Mouse (Mus musculus) neural tube, embryonic 11.5 days (tissue): Measurements from ENCODE around the gene Bmper. TPM values are rescaled to one million over a fixed set of nuclear protein-coding genes. Genes with fewer than 3 reads are reported as not detected.

Experiments
- ATAC-seq: fragments of 200-750 bp; cut with Nextera tagmentation; 2 replicates; pipeline ENCODE4 v1.8.0; 2017; ENCODE audit warnings: moderate number of reproducible peaks, mild to moderate bottlenecking, moderate TSS enrichment, moderate library complexity; ENCODE audit not compliant: insufficient read depth, low FRiP score, low TSS enrichment
- DNase-seq: peaks from one replicate; pipeline ENCODE4 v3.0.0-alpha.2; 2015; ENCODE audit warnings: low spot score
- H3K27ac ChIP-seq: fragments of 300-500 bp; sonication (generic); 2 replicates; pipeline ENCODE4 v1.5.1; 2014; ENCODE audit warnings: low read depth, mild to moderate bottlenecking, low read length
- H3K27me3 ChIP-seq: fragments of 300-500 bp; sonication (generic); 2 replicates; pipeline ENCODE4 v1.6.1; 2014; ENCODE audit warnings: mild to moderate bottlenecking, low read length, mixed read lengths; ENCODE audit not compliant: control insufficient read depth, insufficient read depth
- H3K36me3 ChIP-seq: fragments of 300-500 bp; sonication (generic); 2 replicates; pipeline ENCODE4 v1.6.1; 2014; ENCODE audit warnings: mild to moderate bottlenecking, low read length, moderate library complexity, mixed read lengths; ENCODE audit not compliant: control insufficient read depth, insufficient read depth
- H3K4me1 ChIP-seq: fragments of 300-500 bp; sonication (generic); 2 replicates; pipeline ENCODE4 v1.6.1; 2014; ENCODE audit warnings: low read length, mixed read lengths; ENCODE audit not compliant: control insufficient read depth, insufficient read depth
- H3K4me2 ChIP-seq: fragments of 300-500 bp; sonication (generic); 2 replicates; pipeline ENCODE4 v1.6.1; 2014; ENCODE audit warnings: low read depth, mild to moderate bottlenecking, moderate library complexity
- H3K4me3 ChIP-seq: fragments of 300-500 bp; sonication (generic); 2 replicates; pipeline ENCODE4 v1.5.1; 2014; ENCODE audit warnings: low read depth, low read length
- H3K9ac ChIP-seq: fragments of 300-500 bp; sonication (generic); 2 replicates; pipeline ENCODE4 v1.6.1; 2014; ENCODE audit warnings: mild to moderate bottlenecking, low read length
- H3K9me3 ChIP-seq: fragments of 300-500 bp; sonication (generic); 2 replicates; pipeline ENCODE4 v1.6.1; 2016; ENCODE audit warnings: low read length; ENCODE audit not compliant: control insufficient read depth
- WGBS: fragments of 180-500 bp; shearing (Covaris S2); extraction: QIAGEN DNeasy Blood & Tissue Kit; methylation state at CpG from one replicate; pipeline ENCODE4 v1.1.7; 2014; 5-methylcytosine and 5-hydroxymethylcytosine counted together
- polyA plus RNA-seq: library from polyadenylated mRNA; unstranded; fragments of >200 nt; fragmentation: Nextera tagmentation; extraction: Ambion mirVana; gene quantifications from 2 replicates; pipeline ENCODE4 v1.2.1, GENCODE M21; 2014

Gene Bmper
- polyA plus RNA-seq, 1 experiment from 2014 or later, result 10.5 TPM

DNA sequence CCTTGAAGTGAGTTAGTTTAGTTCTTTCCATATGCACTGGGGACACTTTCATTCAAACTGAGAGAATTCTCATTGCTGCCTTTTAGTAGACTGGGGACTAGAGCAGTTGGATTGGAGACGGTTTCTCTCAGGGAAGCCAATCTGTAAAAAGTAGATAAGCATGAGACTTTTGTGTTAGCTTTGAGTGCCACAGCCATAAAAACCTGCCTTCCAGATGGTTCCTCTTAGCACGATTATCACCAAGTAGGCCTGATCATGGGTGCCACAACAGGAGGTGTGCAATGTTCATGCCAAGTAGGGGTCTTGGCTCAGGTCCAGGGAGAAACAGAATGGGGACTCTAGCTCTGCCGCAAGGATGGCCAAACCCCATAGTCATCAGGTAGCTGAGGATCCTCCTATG is 210.4 kb downstream of the Bmper start:
- Histone ChIP-seq H3K27ac (no peak overlapping the region), H3K9ac (no peak overlapping the region), H3K27me3 (no peaks in the 10 kb centered on the region), H3K36me3 (no peaks in the 10 kb centered on the region), H3K4me1 (no peaks in the 10 kb centered on the region), H3K4me3 (no peak overlapping the region), H3K4me2 (no peak overlapping the region), H3K9me3 (no peaks in the 10 kb centered on the region)
- no peak for DNase-seq
- WGBS, result 90% methylated on average over 3 of the region's 3 CpGs
- ATAC-seq, result no peak

DNA sequence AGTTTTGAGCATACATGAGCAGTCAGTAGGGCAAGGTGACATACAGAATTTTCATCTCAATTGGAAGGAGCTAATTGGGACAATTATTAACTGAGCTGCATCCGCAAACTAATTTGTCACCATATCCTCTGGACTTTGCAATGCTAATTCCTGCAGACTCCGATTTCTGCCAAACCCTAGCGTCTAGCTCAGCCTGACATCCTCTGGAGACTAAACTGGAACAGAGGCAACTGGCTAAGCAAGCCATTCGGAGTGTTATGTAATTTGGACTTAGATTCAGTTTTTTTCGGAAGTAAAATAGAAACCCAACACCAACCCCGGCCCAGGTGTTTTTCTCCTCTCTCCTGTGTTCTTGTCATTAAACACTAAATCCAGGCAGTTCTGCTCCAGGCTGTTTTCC is 213.9 kb downstream of the Bmper start:
- no peak overlapping the region for H3K27ac ChIP-seq
- H3K4me1 ChIP-seq, result no peaks in the 10 kb centered on the region
- H3K4me3 ChIP-seq, result no peak overlapping the region
- H3K9ac ChIP-seq, result no peak overlapping the region
- 53% methylated on average over 6 of the region's 6 CpGs for WGBS
- H3K4me2 ChIP-seq, result no peak overlapping the region
- H3K27me3 ChIP-seq, result no peaks in the 10 kb centered on the region
- no peaks in the 10 kb centered on the region for H3K9me3 ChIP-seq
- no peaks in the 10 kb centered on the region for H3K36me3 ChIP-seq
- DNase-seq, result no peak
- no peak for ATAC-seq

- WGBS, result 58% methylated on average over 9 of the region's 9 CpGs
- no peak overlapping the region for H3K9ac ChIP-seq
- H3K27ac ChIP-seq, result no peak overlapping the region
- no peak overlapping the region for H3K4me2 ChIP-seq
- no peaks in the 10 kb centered on the region for H3K9me3 ChIP-seq
- no peak overlapping the region for H3K4me3 ChIP-seq
- no peak for DNase-seq
- no peaks in the 10 kb centered on the region for H3K27me3 ChIP-seq
- ATAC-seq, result no peak
- H3K36me3 ChIP-seq, result no peaks in the 10 kb centered on the region
- no peaks in the 10 kb centered on the region for H3K4me1 ChIP-seq
Observed at GRCm38 (mm10) chr9:23438662-23439061, 215.8 kb downstream of the Bmper start.

- H3K9ac ChIP-seq, result no peak overlapping the region
- WGBS, result 53% methylated on average over 5 of the region's 5 CpGs
Observed at GRCm38 (mm10) chr9:23442168-23442567, 219.3 kb downstream of the Bmper start.

GRCm38 (mm10) chr9:23444975-23445374 is 222.1 kb downstream of the Bmper start:
- Histone ChIP-seq H3K4me2 (no peak overlapping the region), H3K36me3 (no peaks in the 10 kb centered on the region), H3K27ac (no peak overlapping the region), H3K27me3 (no peaks in the 10 kb centered on the region), H3K9ac (no peak overlapping the region), H3K9me3 (no peaks in the 10 kb centered on the region), H3K4me3 (no peak overlapping the region), H3K4me1 (no peaks in the 10 kb centered on the region)
- 93% methylated on average over 4 of the region's 4 CpGs for WGBS
- DNase-seq (no peak), ATAC-seq (no peak)

More at GRCm38 (mm10) chr9:23442168-23442567, 219.3 kb downstream of the Bmper start:
- DNase-seq (no peak), ATAC-seq (no peak)
- Histone ChIP-seq H3K9me3 (no peaks in the 10 kb centered on the region), H3K27me3 (no peaks in the 10 kb centered on the region), H3K4me1 (no peaks in the 10 kb centered on the region), H3K4me2 (no peak overlapping the region), H3K4me3 (no peak overlapping the region), H3K27ac (no peak overlapping the region), H3K36me3 (no peaks in the 10 kb centered on the region)

GRCm38 (mm10) chr9:23447271-23447961 is 224.5 kb downstream of the Bmper start:
- Histone ChIP-seq H3K27ac (no peak overlapping the region), H3K4me3 (no peak overlapping the region), H3K36me3 (no peaks in the 10 kb centered on the region), H3K27me3 (no peaks in the 10 kb centered on the region), H3K4me1 (no peaks in the 10 kb centered on the region), H3K9ac (no peak overlapping the region), H3K9me3 (no peaks in the 10 kb centered on the region), H3K4me2 (no peak overlapping the region)
- WGBS, result 51% methylated on average over 7 of the region's 7 CpGs
- DNase-seq, result no peak
- ATAC-seq, result no peak

DNA sequence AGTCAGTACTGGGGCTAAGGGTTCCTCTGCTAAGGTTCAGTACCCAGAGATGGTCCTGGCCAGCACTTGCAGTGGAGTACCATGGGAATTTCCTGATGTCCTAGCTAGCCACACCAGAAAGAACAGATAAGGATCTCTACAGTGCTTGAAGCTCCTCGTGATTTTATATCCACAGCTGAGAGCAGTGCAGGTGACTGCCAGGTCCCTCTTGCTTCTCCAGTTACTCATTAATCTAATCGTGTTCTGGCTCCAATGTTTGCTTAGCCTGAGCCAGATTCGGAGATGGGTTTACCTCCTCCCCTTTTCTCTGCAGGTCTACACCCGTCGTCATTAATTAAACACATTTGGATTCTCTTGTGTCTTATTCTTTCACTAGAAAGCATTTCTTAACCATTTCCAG is 230.4 kb downstream of the Bmper start:
- no peaks in the 10 kb centered on the region for H3K27me3 ChIP-seq
- H3K27ac ChIP-seq, result no peak overlapping the region
- H3K4me1 ChIP-seq, result no peaks in the 10 kb centered on the region
- ATAC-seq, result no peak
- no peak overlapping the region for H3K9ac ChIP-seq
- no peak for DNase-seq
- no peak overlapping the region for H3K4me3 ChIP-seq
- 55% methylated on average over 5 of the region's 5 CpGs for WGBS
- no peaks in the 10 kb centered on the region for H3K9me3 ChIP-seq
- H3K36me3 ChIP-seq, result no peaks in the 10 kb centered on the region
- no peak overlapping the region for H3K4me2 ChIP-seq

DNA sequence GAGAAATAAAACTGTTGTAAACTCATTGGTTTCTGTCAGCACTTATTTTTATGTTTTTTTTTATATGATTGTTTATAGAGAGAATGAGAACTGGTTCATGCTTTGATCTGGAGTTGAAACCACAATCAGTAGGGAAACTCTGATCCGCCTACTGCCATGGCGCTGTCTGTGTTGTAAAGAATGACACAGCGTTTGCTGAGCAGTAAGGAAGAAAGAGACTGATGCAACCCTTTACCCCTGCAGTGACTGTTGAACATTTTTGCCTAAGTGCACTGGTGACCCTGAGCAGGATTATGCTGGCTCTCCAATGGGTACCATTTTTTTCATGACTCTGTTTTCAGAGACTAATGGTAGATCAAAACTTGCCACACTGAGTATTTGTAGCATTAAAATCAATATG is 234.3 kb downstream of the Bmper start:
- H3K27ac ChIP-seq, result no peak overlapping the region
- 62% methylated on average over 3 of the region's 3 CpGs for WGBS
- no peak for ATAC-seq
- H3K4me2 ChIP-seq, result no peak overlapping the region
- no peak overlapping the region for H3K9ac ChIP-seq
- no peaks in the 10 kb centered on the region for H3K36me3 ChIP-seq
- H3K4me1 ChIP-seq, result no peaks in the 10 kb centered on the region
- no peak overlapping the region for H3K4me3 ChIP-seq
- no peaks in the 10 kb centered on the region for H3K27me3 ChIP-seq
- DNase-seq, result no peak
- H3K9me3 ChIP-seq, result no peaks in the 10 kb centered on the region

DNA sequence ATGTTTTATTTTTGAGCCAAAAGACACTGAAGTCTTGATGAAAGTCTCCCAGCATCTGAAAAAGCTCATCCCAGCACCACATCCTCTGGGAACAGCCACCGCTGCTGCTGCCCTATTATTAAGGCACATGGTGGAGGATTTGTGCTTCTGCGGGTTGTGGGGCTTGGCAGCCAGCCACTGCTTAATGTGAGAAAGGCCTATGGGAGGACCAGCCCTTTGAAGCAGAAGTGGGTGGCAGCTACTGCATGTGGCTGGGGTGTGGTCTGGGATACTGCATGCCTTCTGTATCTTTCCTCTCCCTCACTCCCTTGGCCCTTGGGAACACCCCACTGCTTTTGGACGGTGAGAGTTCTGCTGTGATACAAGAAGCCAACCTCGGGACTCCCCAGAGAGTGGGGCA is 237.8 kb downstream of the Bmper start:
- H3K36me3 ChIP-seq, result no peaks in the 10 kb centered on the region
- WGBS, result 75% methylated on average over 4 of the region's 4 CpGs

More for the DNA sequence above, 237.8 kb downstream of the Bmper start:
- DNase-seq, result no peak
- H3K4me3 ChIP-seq, result no peak overlapping the region
- H3K27me3 ChIP-seq, result no peaks in the 10 kb centered on the region
- no peak overlapping the region for H3K27ac ChIP-seq
- no peak for ATAC-seq
- H3K4me2 ChIP-seq, result no peak overlapping the region
- no peaks in the 10 kb centered on the region for H3K4me1 ChIP-seq
- H3K9me3 ChIP-seq, result no peaks in the 10 kb centered on the region
- H3K9ac ChIP-seq, result no peak overlapping the region
